In the genomic region with DNA sequence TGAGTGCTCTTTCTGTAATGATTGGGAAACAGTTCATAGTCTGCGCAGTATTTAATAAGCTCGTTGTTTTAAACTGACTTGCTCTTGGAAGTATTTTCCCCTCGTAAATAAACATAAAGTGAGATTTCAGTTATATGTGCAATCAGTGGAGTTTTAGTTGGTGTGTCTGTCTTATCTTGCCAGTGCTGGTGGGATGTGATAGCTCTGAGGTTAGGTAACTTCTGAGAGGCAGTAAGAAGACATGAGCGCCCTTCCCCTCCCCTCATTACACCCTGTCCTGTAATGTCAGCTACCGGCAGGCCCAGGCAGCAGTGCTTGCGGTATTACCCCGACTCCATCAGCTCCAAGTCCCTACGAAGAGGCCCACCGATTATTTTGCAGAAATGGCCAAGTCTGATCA, we compare ENCODE assay signal across 8 mouse cellular contexts. TPM values are rescaled to one million over a fixed set of nuclear protein-coding genes. Genes with fewer than 3 reads are reported as not detected.
DNase-seq lines count a peak whose midpoint lies in the region; ATAC-seq and TF ChIP-seq lines count a peak whose summit lies in the region.

No protein-coding gene starts in this region.

- TF ChIP-seq EP300 in stomach, postnatal 0 days (optimal IDR thresholded peaks at IDR 0.05) = no peak

- no peak overlapping the region for H3K27ac ChIP-seq in testis, adult 2 months (ENCODE audit: control insufficient read depth, insufficient read depth, low read depth, low read length)
- H3K27ac ChIP-seq in forebrain, embryonic 15.5 days (replicated peaks) = no peak overlapping the region
- H3K27ac ChIP-seq in liver, embryonic 12.5 days = no peak overlapping the region
- no peak overlapping the region for H3K27ac ChIP-seq in stomach, postnatal 0 days (replicated peaks)

- 90% methylated on average over 9 of the region's 9 CpGs for WGBS in forebrain, embryonic 15.5 days
- 43% methylated on average over 9 of the region's 9 CpGs for WGBS in liver, embryonic 12.5 days (ENCODE audit: insufficient replicate concordance)
- WGBS in stomach, postnatal 0 days = 82% methylated on average over 9 of the region's 9 CpGs

- H3K27me3 ChIP-seq in testis, adult 2 months (ENCODE audit: control insufficient read depth, insufficient read depth, low read length) = no peaks in the 10 kb centered on the region
- no peaks in the 10 kb centered on the region for H3K27me3 ChIP-seq in forebrain, embryonic 15.5 days
- no peaks in the 10 kb centered on the region for H3K27me3 ChIP-seq in liver, embryonic 12.5 days (replicated peaks)
- H3K27me3 ChIP-seq in stomach, postnatal 0 days (ENCODE audit: control insufficient read depth, insufficient read depth, low read length) = no peaks in the 10 kb centered on the region

- H3K4me3 ChIP-seq in testis, adult 2 months (ENCODE audit: control insufficient read depth, low read depth, low read length) = peak overlapping the region; percentile 23; the same call in 1 of the 2 replicates
- peak overlapping the region; percentile 81 for H3K4me3 ChIP-seq in forebrain, embryonic 15.5 days
- peak overlapping the region; percentile 90 for H3K4me3 ChIP-seq in liver, embryonic 12.5 days
- H3K4me3 ChIP-seq in stomach, postnatal 0 days (ENCODE audit: low read depth, low read length) = peak overlapping the region; percentile 76; the same call in 1 of the 2 replicates

- H3K36me3 ChIP-seq in testis, adult 2 months (ENCODE audit: control insufficient read depth, insufficient read depth, low read length) = no peaks in the 10 kb centered on the region; the same call in 1 of the 2 replicates
- H3K36me3 ChIP-seq in forebrain, embryonic 15.5 days = peaks cover 36% of the 10 kb centered on the region
- H3K36me3 ChIP-seq in liver, embryonic 12.5 days = peaks cover 42% of the 10 kb centered on the region
- peaks cover 18% of the 10 kb centered on the region for H3K36me3 ChIP-seq in stomach, postnatal 0 days (ENCODE audit: control insufficient read depth, insufficient read depth, low read length)

- TF ChIP-seq POLR2A in testis, adult 2 months (IDR thresholded peaks at IDR 0.05; ENCODE audit: control insufficient read depth, low read depth, low read length) = no peak

- no peaks in the 10 kb centered on the region for H3K9me3 ChIP-seq in forebrain, embryonic 15.5 days
- 0 out of 2 replicates have a peak, but pooled peaks cover 6% of the 10 kb centered on the region for H3K9me3 ChIP-seq in liver, embryonic 12.5 days (replicated peaks)
- no peaks in the 10 kb centered on the region for H3K9me3 ChIP-seq in stomach, postnatal 0 days (ENCODE audit: control insufficient read depth, low read length)

- ATAC-seq in forebrain, embryonic 15.5 days (replicated peaks) = no peak
- peak; percentile 55; the same call in 1 of the 2 replicates for ATAC-seq in liver, embryonic 12.5 days
- ATAC-seq in stomach, postnatal 0 days (ENCODE audit: low FRiP score, low TSS enrichment) = no peak

- no peak for DNase-seq in testis, postnatal 10 days (ENCODE audit: low spot score)
- DNase-seq in stomach, postnatal 0 days (ENCODE audit: low spot score) = no peak
- DNase-seq in right cerebral cortex, postnatal 36 days (ENCODE audit: low spot score in 2 of 2) = no peak
- no peak for DNase-seq in adrenal gland, adult 2 months
- no peak for DNase-seq in ovary, adult 18-20 months (ENCODE audit: low spot score)

- peak overlapping the region; percentile 97 for H3K4me2 ChIP-seq in forebrain, embryonic 15.5 days (replicated peaks)
- peak overlapping the region; percentile 89 for H3K4me2 ChIP-seq in liver, embryonic 12.5 days
- peak overlapping the region; percentile 91 for H3K4me2 ChIP-seq in stomach, postnatal 0 days (replicated peaks; ENCODE audit: low read depth)

- H3K9ac ChIP-seq in forebrain, embryonic 15.5 days (replicated peaks) = peak overlapping the region; percentile 62
- peak overlapping the region; percentile 77 for H3K9ac ChIP-seq in liver, embryonic 12.5 days
- no peak overlapping the region; the same call in 1 of the 2 replicates for H3K9ac ChIP-seq in stomach, postnatal 0 days (ENCODE audit: low read length)

- peaks cover 5% of the 10 kb centered on the region for H3K4me1 ChIP-seq in testis, adult 2 months (ENCODE audit: control insufficient read depth, insufficient read depth, low read length)
- peaks cover 12% of the 10 kb centered on the region for H3K4me1 ChIP-seq in forebrain, embryonic 15.5 days
- peaks cover 18% of the 10 kb centered on the region for H3K4me1 ChIP-seq in liver, embryonic 12.5 days
- H3K4me1 ChIP-seq in stomach, postnatal 0 days (replicated peaks; ENCODE audit: control insufficient read depth, insufficient read depth) = no peaks in the 10 kb centered on the region

- no peak for TF ChIP-seq CTCF in testis, adult 2 months (IDR thresholded peaks at IDR 0.05; ENCODE audit: control insufficient read depth, insufficient read depth, insufficient replicate concordance, low read depth, low read length)
- TF ChIP-seq CTCF in stomach, postnatal 0 days (IDR thresholded peaks at IDR 0.05; ENCODE audit: low read depth) = no peak

RNA-seq across cellular contexts. Expression of gene Ebna1bp2, which starts 1.2 kb away (rescaled TPM):
- 45.0 and 46.4 TPM in 2 replicates for polyA plus RNA-seq in testis, adult 2 months (2012; rRNA removed)
- polyA plus RNA-seq in forebrain, embryonic 15.5 days (2015; fragmentation: Nextera tagmentation; extraction: Ambion mirVana) = 140 and 150 TPM in 2 replicates
- 160 and 164 TPM in 2 replicates for polyA plus RNA-seq in liver, embryonic 12.5 days (2016; fragmentation: Nextera tagmentation; extraction: Ambion mirVana)
- 90.4 and 94.5 TPM in 2 replicates for polyA plus RNA-seq in stomach, postnatal 0 days (2015; fragmentation: Nextera tagmentation; extraction: Ambion mirVana)
- total RNA-seq in adrenal gland, adult 2 months (2021) = 10 to 100 TPM; 78.5 to 82.0 TPM
- polyA plus RNA-seq in adrenal gland, adult 2 months (2012; rRNA removed) = 6.1 and 10.3 TPM in 2 replicates

RNA-seq across cellular contexts. Expression of gene Cfap57, which starts 1.2 kb away (rescaled TPM):
- polyA plus RNA-seq in testis, adult 2 months (2012; rRNA removed) = 53.3 and 55.1 TPM in 2 replicates
- 0.52 and 0.73 TPM in 2 replicates for polyA plus RNA-seq in forebrain, embryonic 15.5 days (2015; fragmentation: Nextera tagmentation; extraction: Ambion mirVana)
- polyA plus RNA-seq in liver, embryonic 12.5 days (2016; fragmentation: Nextera tagmentation; extraction: Ambion mirVana) = 1.3 and 1.5 TPM in 2 replicates
- 1.2 and 1.3 TPM in 2 replicates for polyA plus RNA-seq in stomach, postnatal 0 days (2015; fragmentation: Nextera tagmentation; extraction: Ambion mirVana)
- under 1 TPM in 1 of 2 experiments, not detected in 1; 0.06 TPM for total RNA-seq in adrenal gland, adult 2 months (2021)
- not detected in 2 replicates for polyA plus RNA-seq in adrenal gland, adult 2 months (2012; rRNA removed)

RNA-seq across cellular contexts. Expression of gene Olfr62, which starts 37.0 kb away (rescaled TPM):
- 0.20 and 0.36 TPM in 2 replicates for polyA plus RNA-seq in testis, adult 2 months (2012; rRNA removed)
- polyA plus RNA-seq in forebrain, embryonic 15.5 days (2015; fragmentation: Nextera tagmentation; extraction: Ambion mirVana) = not detected in 2 replicates
- polyA plus RNA-seq in liver, embryonic 12.5 days (2016; fragmentation: Nextera tagmentation; extraction: Ambion mirVana) = not detected in 2 replicates
- polyA plus RNA-seq in stomach, postnatal 0 days (2015; fragmentation: Nextera tagmentation; extraction: Ambion mirVana) = not detected in 2 replicates
- total RNA-seq in adrenal gland, adult 2 months (2021) = not detected
- polyA plus RNA-seq in adrenal gland, adult 2 months (2012; rRNA removed) = not detected in 2 replicates

Comparison
In these comparisons a context has a peak if more than half of its experiments do, and no peak if none do; other contexts are left out.
1. H3K4me3 ChIP-seq: peak in every context shown above with its lines; median percentile 90 in liver, embryonic 12.5 days; 81 in forebrain, embryonic 15.5 days; 76 in stomach, postnatal 0 days; 23 in testis, adult 2 months.
2. RNA of gene Cfap57, which starts 1.2 kb away (polyA plus RNA-seq): 53.3 to 55.1 TPM in testis, adult 2 months; 1.3 to 1.5 TPM in liver, embryonic 12.5 days, 1.2 to 1.3 TPM in stomach, postnatal 0 days, 0.52 to 0.73 TPM in forebrain, embryonic 15.5 days and not detected in adrenal gland, adult 2 months; every median in the first group is over 10 times any median in the second.
3. Peak in every context shown above with its lines, with median percentiles within 50 percentile points of each other: H3K4me2 ChIP-seq.